Mouse (Mus musculus): ENCODE results near the gene Ms4a8a.
"Not testable (repeated sequence)": the region's sequence is repeated elsewhere in the genome, so short reads cannot be mapped to it uniquely, and the experiment has no call there.

GRCm38 (mm10) chr19:11055700-11056099 is 25.2 kb downstream of the Ms4a8a start:
- not testable (repeated sequence) for TF ChIP-seq GATA1 (IDR thresholded peaks at IDR 0.05; ENCODE audit: borderline replicate concordance, low read length); FLI1 (IDR thresholded peaks at IDR 0.05; ENCODE audit: low read length)
